Mouse (Mus musculus): ENCODE results near the gene Uck2. TPM values are rescaled to one million over a fixed set of nuclear protein-coding genes. Genes with fewer than 3 reads are reported as not detected.

The Uck2 gene
- total RNA-seq, 2 experiments from 2014 or later, result 51.6 to 53.4 TPM

GRCm38 (mm10) chr1:167284258-167284836 lies 773 bp downstream of the Uck2 start:
- DNase-seq, result peak; percentile 79

GRCm38 (mm10) chr1:167283441-167284257 lies 1.5 kb downstream of the Uck2 start:
- peak; percentile 71 for DNase-seq

GRCm38 (mm10) chr1:167282768-167283167 lies 2.4 kb downstream of the Uck2 start:
- no peak for DNase-seq

GRCm38 (mm10) chr1:167282112-167282511 lies 3.0 kb downstream of the Uck2 start:
- DNase-seq, result no peak

- DNase-seq, result no peak
Observed at GRCm38 (mm10) chr1:167280061-167280460, 5.1 kb downstream of the Uck2 start.

- no peak for DNase-seq
Observed at GRCm38 (mm10) chr1:167279160-167279715, 5.9 kb downstream of the Uck2 start.

- no peak for DNase-seq
Observed at GRCm38 (mm10) chr1:167278395-167278794, 6.7 kb downstream of the Uck2 start.

GRCm38 (mm10) chr1:167274646-167275390 lies 10.3 kb downstream of the Uck2 start:
- no peak for DNase-seq

- DNase-seq, result no peak
Observed at GRCm38 (mm10) chr1:167273380-167274163, 11.5 kb downstream of the Uck2 start.

- no peak for DNase-seq
Observed at GRCm38 (mm10) chr1:167271841-167272240, 13.3 kb downstream of the Uck2 start.

GRCm38 (mm10) chr1:167271304-167271703 lies 13.8 kb downstream of the Uck2 start:
- no peak for DNase-seq

- DNase-seq, result no peak
Observed at GRCm38 (mm10) chr1:167270342-167271111, 14.6 kb downstream of the Uck2 start.

- peak; percentile 80 for DNase-seq
Observed at GRCm38 (mm10) chr1:167269856-167270270, 15.3 kb downstream of the Uck2 start.

GRCm38 (mm10) chr1:167269350-167269811 lies 15.7 kb downstream of the Uck2 start:
- no peak for DNase-seq

GRCm38 (mm10) chr1:167268360-167269063 lies 16.6 kb downstream of the Uck2 start:
- no peak for DNase-seq

GRCm38 (mm10) chr1:167266720-167267119 lies 18.4 kb downstream of the Uck2 start:
- no peak for DNase-seq

- no peak for DNase-seq
Observed at GRCm38 (mm10) chr1:167265366-167265765, 19.8 kb downstream of the Uck2 start.

GRCm38 (mm10) chr1:167262489-167263041 lies 22.6 kb downstream of the Uck2 start:
- DNase-seq, result no peak

- DNase-seq, result no peak
Observed at GRCm38 (mm10) chr1:167261750-167262149, 23.4 kb downstream of the Uck2 start.

GRCm38 (mm10) chr1:167259702-167260101 lies 25.4 kb downstream of the Uck2 start:
- no peak for DNase-seq
